Mouse (Mus musculus) inflammation-experienced regulatory T-cells, adult 6 months (primary cell): ENCODE data around the gene Vmn1r18. TPM values are rescaled to one million over a fixed set of nuclear protein-coding genes. Genes with fewer than 3 reads are reported as not detected.
"Not testable (repeated sequence)": the region's sequence is repeated elsewhere in the genome, so short reads cannot be mapped to it uniquely, and the experiment has no call there.

Source experiments
- ATAC-seq: one replicate; pipeline ENCODE4 v1.8.0; 2017
- polyA plus RNA-seq, 3 experiments: library from polyadenylated mRNA; unstranded; fragments of 100-300 nt; shearing (Covaris generic); gene quantifications; one replicate each; pipeline ENCODE4 v1.2.1; 2017

Vmn1r18 gene
- polyA plus RNA-seq: not detected

DNA sequence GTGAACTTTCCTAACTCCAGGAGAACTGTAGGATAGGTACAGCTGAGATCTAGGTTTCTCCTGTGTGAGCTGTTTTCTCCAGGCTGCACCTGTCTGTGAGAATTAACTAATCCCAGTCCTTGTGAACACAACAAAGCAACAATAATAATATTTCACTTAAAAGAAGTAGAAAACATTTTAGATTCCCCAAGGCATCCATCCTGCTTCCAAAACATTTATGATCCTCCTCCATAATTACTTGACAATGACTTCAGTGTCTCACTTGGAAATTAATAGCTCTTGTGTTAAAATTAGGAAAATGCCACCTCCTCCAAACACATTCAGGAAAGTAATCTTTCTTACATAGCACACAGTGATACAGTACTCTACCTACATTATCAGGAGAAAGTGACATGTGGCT is at the start of gene Vmn1r18:
Gene Vmn1r18 (minus strand): TSS at position 101 of the 400 bp plus-strand sequence.
- no peak for ATAC-seq

- ATAC-seq: peak; percentile 46
Measured at GRCm38 (mm10) chr6:57431196-57431595, 35.6 kb upstream of the Vmn1r18 start.

DNA sequence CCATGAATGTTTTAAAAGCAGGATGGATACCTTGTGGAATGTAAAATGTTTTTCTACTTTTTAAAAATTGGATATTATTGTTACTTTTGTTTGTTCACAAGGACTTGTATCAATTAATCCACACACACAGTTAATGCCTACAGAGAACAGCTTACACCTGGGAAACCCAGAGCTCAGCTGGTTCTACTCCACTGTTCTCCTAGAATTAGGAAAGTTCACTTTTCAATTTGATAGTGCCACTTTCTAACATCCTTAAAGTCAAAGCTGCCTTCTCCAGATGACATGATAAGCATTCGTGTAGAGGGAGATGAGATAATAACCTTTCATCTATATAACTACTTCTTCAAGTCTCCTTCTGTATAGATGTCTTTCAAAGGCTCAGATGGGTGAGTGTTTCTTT is 33.0 kb upstream of the Vmn1r18 start, which contains the start of gene Vmn1r20:
Gene Vmn1r20 (plus strand): TSS at position 301 of the 400 bp plus-strand sequence.
- ATAC-seq: no peak

- ATAC-seq: not testable (repeated sequence)
Measured at GRCm38 (mm10) chr6:57403480-57403879, 7.9 kb upstream of the Vmn1r18 start, which contains the start of gene Vmn1r19. TSS of gene Vmn1r19 (plus strand) at chr6:57403780.

DNA sequence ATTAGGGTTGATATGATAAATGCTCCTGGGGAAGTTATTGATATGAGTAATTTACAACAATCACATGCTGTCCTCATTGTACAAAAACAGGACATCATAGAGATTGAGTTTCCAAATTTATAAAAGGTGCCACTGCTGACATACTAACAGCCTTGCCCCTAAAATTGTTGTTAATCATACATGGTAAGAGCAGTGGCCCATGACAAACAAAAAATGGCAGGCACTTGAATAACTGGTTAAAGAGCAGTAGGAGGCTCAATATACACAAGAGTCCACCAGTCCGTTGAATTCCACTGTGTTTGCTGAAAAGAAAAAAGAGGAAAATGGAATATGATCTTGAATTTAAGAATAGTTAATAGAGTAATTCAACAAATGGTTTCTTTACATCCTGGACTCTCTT is 28.1 kb downstream of the Vmn1r18 start:
- no peak for ATAC-seq

DNA sequence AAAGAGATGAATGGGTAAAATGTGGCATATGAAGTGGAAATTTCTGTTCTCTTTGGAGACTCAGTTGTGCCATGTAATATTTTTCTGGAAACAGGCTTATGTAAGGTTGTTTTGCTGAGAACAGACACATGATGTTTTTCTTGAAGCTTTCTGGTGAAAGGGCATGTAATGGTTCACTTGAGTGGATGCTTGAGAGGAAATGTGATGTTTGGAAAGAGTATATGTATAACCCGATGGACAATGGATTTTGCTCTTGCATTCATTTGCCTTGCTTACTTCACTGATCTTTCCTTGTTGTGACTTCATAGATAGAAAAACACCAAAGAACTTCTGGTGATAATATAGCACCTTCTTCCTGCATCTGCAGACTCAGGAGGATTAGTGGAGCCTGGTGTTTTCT is 29.7 kb downstream of the Vmn1r18 start:
- ATAC-seq: not testable (repeated sequence)

DNA sequence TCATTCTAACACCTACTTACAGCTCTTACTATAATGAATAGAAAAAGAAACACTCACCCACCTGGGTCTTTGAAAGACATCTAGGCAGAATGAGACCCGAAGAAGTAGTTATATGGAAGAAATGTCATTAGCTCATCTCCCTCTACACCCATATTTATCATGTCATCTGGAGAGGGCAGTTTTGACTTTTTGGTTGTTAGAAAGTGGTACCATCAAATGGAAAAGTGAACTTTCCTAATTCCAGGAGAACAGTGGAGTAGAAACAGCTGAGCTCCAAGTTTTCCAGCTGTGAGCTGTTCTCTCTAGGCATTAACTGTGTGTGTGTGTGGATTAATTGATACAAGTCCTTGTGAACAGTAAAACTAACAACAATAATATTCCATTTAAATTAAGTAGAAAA is 32.0 kb downstream of the Vmn1r18 start, which contains the start of gene Vmn1r17:
Gene Vmn1r17 (minus strand): TSS at position 101 of the 400 bp plus-strand sequence.
- no peak for ATAC-seq

GRCm38 (mm10) chr6:57356864-57357263 is 38.7 kb downstream of the Vmn1r18 start:
- ATAC-seq: no peak

DNA sequence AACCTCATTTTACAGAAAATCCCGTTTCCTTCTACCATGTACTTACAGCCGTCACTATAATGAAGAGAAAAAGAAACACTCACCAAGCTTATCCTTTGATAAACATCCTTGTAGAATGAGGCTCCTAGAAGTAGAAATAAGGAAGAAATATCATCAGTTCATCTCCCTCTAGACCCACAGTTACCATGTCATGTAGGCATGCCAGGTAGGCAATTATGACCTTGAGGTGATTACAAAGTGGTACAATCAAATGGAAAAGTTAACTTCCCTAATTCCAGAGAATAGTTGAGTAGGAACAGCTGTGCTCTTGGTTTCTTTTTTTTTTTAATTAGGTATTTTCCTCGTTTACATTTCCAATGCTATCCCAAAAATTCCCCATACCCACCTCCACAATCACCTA is 66.2 kb downstream of the Vmn1r18 start, which contains the start of gene Vmn1r16:
Gene Vmn1r16 (minus strand): TSS at position 101 of the 400 bp plus-strand sequence.
- ATAC-seq: no peak

Other genes starting within 250 kb of the Vmn1r18 start
- not detected for gene Vmn1r12, start 238.9 kb downstream of the Vmn1r18 start, polyA plus RNA-seq
- gene Vmn1r13, start 192.5 kb downstream of the Vmn1r18 start, polyA plus RNA-seq: 1 to 10 TPM in 1 of 3 experiments, under 1 TPM in 1, not detected in 1; 0.55 to 1.5 TPM
- gene Vmn1r14, start 164.1 kb downstream of the Vmn1r18 start, polyA plus RNA-seq: under 1 TPM in 1 of 3 experiments, not detected in 2; 0.08 TPM
- gene Vmn1r15, start 137.8 kb downstream of the Vmn1r18 start, polyA plus RNA-seq: under 1 TPM in 1 of 3 experiments, not detected in 2; 0.21 TPM
- gene Vmn1r16, start 66.3 kb downstream of the Vmn1r18 start, polyA plus RNA-seq: not detected
- not detected for gene Vmn1r17, start 32.1 kb downstream of the Vmn1r18 start, polyA plus RNA-seq
- gene Vmn1r19, start 8.0 kb upstream of the Vmn1r18 start, polyA plus RNA-seq: not detected
- gene Vmn1r20, start 33.1 kb upstream of the Vmn1r18 start, polyA plus RNA-seq: not detected
- 10 to 100 TPM; 12.9 to 22.8 (median 20.5) TPM for gene Ppm1k, start 139.7 kb upstream of the Vmn1r18 start, polyA plus RNA-seq
- 10 to 100 TPM; 18.3 to 35.1 (median 24.0) TPM for gene Herc6, start 185.2 kb upstream of the Vmn1r18 start, polyA plus RNA-seq